Mouse (Mus musculus): ENCODE measurements around the gene Grhl1. TPM values are rescaled to one million over a fixed set of nuclear protein-coding genes. Genes with fewer than 3 reads are reported as not detected.
"Not testable (repeated sequence)": the region's sequence is repeated elsewhere in the genome, so short reads cannot be mapped to it uniquely, and the experiment has no call there.

The Grhl1 gene
- 5.7 and 7.5 TPM in 2 replicates for polyA plus RNA-seq (2015; fragmentation: Nextera tagmentation; extraction: Ambion mirVana)

DNA sequence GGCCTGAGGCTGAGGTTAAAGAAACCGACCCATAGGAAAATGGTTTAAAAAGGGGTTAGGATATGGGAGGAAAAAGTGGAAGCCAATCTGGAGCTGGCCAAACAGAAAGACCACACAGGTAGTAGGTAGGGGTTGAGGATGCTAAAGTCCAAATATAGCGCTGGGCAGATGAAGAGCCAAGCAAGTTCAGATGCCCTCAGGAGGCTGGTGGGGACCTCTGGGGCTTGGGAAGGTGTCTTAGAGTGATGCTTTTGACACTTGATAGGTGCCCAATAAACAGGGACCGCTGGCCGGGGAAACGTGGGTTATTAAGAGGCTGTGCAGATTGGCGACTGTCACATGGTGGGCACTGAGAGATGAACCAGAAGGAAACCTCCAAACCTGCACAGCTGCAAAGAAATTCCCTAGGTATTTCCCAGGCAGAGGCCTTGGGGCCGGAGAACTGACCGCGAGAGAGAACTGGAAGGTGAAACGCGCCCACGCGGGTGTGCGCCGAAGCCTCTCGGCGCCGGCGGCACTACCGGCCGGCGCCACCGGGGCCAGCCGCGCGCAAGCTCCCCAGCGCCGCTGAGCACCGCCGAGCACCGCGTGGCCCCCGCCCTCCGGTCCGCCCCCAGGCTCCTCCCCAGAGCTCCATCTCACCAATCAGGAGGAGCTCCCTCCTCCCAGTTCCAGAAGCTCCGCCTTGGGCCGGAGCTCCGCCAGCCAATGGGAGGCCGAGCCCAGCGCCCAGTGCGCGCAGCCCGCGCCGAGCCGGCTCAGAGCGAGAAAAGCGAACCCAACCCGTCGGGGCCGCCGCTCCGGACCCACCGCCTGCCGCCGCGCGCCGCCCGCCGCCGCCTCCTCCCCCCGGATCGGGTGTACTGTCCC is at the start of gene Grhl1:
Gene Grhl1, plus strand, starts transcription at position 761 of the 870 bp plus-strand sequence.
- ATAC-seq (ENCODE audit: insufficient read depth, low FRiP score, low read depth): peak; percentile 100
- Histone ChIP-seq H3K9me3 (no peaks in the 10 kb centered on the region), H3K27ac (peak within 1 kb of the TSS; percentile 11; the same call in 1 of the 2 replicates), H3K4me3 (replicated peaks) (peak within 1 kb of the TSS; percentile 55), H3K9ac (peak within 1 kb of the TSS; percentile 23; the same call in 1 of the 2 replicates), H3K36me3 (no peaks in the 10 kb centered on the region), H3K4me2 (peak within 1 kb of the TSS; percentile 94), H3K27me3 (replicated peaks) (peaks cover 7% of the 10 kb centered on the region; the same call in 1 of the 2 replicates), H3K4me1 (peaks cover 17% of the 10 kb centered on the region; the same call in 1 of the 2 replicates)
- 2% methylated on average over 58 of the region's 64 CpGs for WGBS

GRCm38 (mm10) chr12:24525065-24525464 is 47.0 kb upstream of the Grhl1 start:
- H3K4me3 ChIP-seq (replicated peaks); H3K9ac ChIP-seq; ATAC-seq (ENCODE audit: insufficient read depth, low FRiP score, low read depth); H3K4me1 ChIP-seq; H3K9me3 ChIP-seq; H3K36me3 ChIP-seq; H3K27ac ChIP-seq; H3K4me2 ChIP-seq; H3K27me3 ChIP-seq (replicated peaks): not testable (repeated sequence)
- WGBS: 84% methylated on average over 7 of the region's 7 CpGs

GRCm38 (mm10) chr12:24536390-24536789 is 35.7 kb upstream of the Grhl1 start:
- ATAC-seq (ENCODE audit: insufficient read depth, low FRiP score, low read depth): no peak
- Histone ChIP-seq H3K27ac (no peak overlapping the region), H3K4me2 (no peak overlapping the region), H3K4me1 (no peaks in the 10 kb centered on the region), H3K36me3 (no peaks in the 10 kb centered on the region), H3K27me3 (replicated peaks) (no peaks in the 10 kb centered on the region), H3K9ac (no peak overlapping the region), H3K4me3 (replicated peaks) (no peak overlapping the region), H3K9me3 (no peaks in the 10 kb centered on the region)
- WGBS: 52% methylated on average over 5 of the region's 5 CpGs

DNA sequence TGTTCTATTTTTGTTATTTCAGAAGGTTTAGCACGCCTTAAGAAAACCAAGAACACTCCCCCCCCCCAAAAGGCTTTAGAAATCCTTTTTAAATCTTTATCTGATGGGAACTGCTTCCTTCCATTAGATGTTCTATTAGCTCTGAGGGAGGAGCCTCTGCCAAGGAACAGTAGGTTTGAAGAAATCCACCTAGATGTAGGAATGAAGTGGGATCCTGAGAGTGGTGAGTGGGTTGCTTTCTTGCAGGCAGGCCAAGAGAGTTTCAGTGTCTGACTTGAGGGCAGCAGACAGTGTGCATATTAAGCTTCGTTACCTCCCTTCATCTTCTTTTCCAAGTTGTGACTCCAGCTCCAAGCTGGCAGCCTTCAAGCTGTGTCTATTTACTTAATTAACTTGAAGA is 34.9 kb upstream of the Grhl1 start:
- H3K27ac ChIP-seq: no peak overlapping the region
- no peaks in the 10 kb centered on the region for H3K9me3 ChIP-seq
- WGBS: 72% methylated on average over 2 of the region's 2 CpGs
- H3K27me3 ChIP-seq (replicated peaks): no peaks in the 10 kb centered on the region
- no peak overlapping the region for H3K4me3 ChIP-seq (replicated peaks)
- no peak overlapping the region for H3K9ac ChIP-seq
- no peaks in the 10 kb centered on the region for H3K4me1 ChIP-seq
- ATAC-seq (ENCODE audit: insufficient read depth, low FRiP score, low read depth): no peak
- no peak overlapping the region for H3K4me2 ChIP-seq
- H3K36me3 ChIP-seq: no peaks in the 10 kb centered on the region

GRCm38 (mm10) chr12:24537965-24538364 is 34.1 kb upstream of the Grhl1 start:
- Histone ChIP-seq H3K4me1 (no peaks in the 10 kb centered on the region), H3K27me3 (replicated peaks) (no peaks in the 10 kb centered on the region), H3K9ac (no peak overlapping the region), H3K27ac (no peak overlapping the region), H3K4me3 (replicated peaks) (no peak overlapping the region), H3K36me3 (no peaks in the 10 kb centered on the region), H3K4me2 (no peak overlapping the region), H3K9me3 (no peaks in the 10 kb centered on the region)
- no peak for ATAC-seq (ENCODE audit: insufficient read depth, low FRiP score, low read depth)
- 56% methylated on average over 4 of the region's 4 CpGs for WGBS

- no peak overlapping the region for H3K4me3 ChIP-seq (replicated peaks)
- no peaks in the 10 kb centered on the region for H3K27me3 ChIP-seq (replicated peaks)
- H3K36me3 ChIP-seq: 0 out of 2 replicates have a peak, but pooled peaks cover 4% of the 10 kb centered on the region
- H3K4me1 ChIP-seq: no peaks in the 10 kb centered on the region
- 80% methylated on average over 16 of the region's 16 CpGs for WGBS
- H3K27ac ChIP-seq: no peak overlapping the region
- no peaks in the 10 kb centered on the region for H3K9me3 ChIP-seq
- H3K4me2 ChIP-seq: no peak overlapping the region
- ATAC-seq (ENCODE audit: insufficient read depth, low FRiP score, low read depth): no peak
- H3K9ac ChIP-seq: no peak overlapping the region
These were observed 30.5 kb upstream of the Grhl1 start for GRCm38 (mm10) chr12:24541426-24542154.

GRCm38 (mm10) chr12:24547686-24548085 is 24.4 kb upstream of the Grhl1 start:
- no peaks in the 10 kb centered on the region for H3K27me3 ChIP-seq (replicated peaks)
- H3K27ac ChIP-seq: no peak overlapping the region
- WGBS: 75% methylated on average over 8 of the region's 8 CpGs
- H3K4me3 ChIP-seq (replicated peaks): no peak overlapping the region
- no peak overlapping the region for H3K9ac ChIP-seq
- H3K36me3 ChIP-seq: 0 out of 2 replicates have a peak, but pooled peaks cover 4% of the 10 kb centered on the region
- no peak overlapping the region for H3K4me2 ChIP-seq
- no peaks in the 10 kb centered on the region for H3K4me1 ChIP-seq
- ATAC-seq (ENCODE audit: insufficient read depth, low FRiP score, low read depth): no peak
- no peaks in the 10 kb centered on the region for H3K9me3 ChIP-seq

DNA sequence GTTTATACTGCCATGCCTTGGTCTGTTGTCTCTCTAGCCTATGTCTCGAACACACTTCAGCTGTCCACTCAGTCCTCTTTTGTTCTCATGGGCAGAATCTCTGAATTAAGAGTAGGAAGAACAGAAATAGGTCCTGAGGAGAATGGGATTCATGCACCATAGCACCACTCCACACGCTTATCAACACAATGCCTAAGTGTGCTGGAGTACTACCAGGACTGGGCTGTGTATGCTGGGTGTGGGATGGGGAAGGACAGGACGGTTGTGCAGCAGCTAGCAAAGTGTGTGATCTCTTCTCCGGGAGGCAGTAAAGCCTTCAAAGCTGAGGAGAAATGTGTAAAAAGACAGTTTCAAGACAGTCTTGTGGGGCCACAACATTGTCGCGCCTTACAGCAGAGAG is 23.2 kb upstream of the Grhl1 start:
- Histone ChIP-seq H3K36me3 (0 out of 2 replicates have a peak, but pooled peaks cover 4% of the 10 kb centered on the region), H3K4me3 (replicated peaks) (no peak overlapping the region), H3K4me2 (no peak overlapping the region), H3K27ac (no peak overlapping the region), H3K9ac (no peak overlapping the region), H3K27me3 (replicated peaks) (no peaks in the 10 kb centered on the region), H3K9me3 (no peaks in the 10 kb centered on the region), H3K4me1 (no peaks in the 10 kb centered on the region)
- no peak for ATAC-seq (ENCODE audit: insufficient read depth, low FRiP score, low read depth)
- 88% methylated on average over 6 of the region's 6 CpGs for WGBS

DNA sequence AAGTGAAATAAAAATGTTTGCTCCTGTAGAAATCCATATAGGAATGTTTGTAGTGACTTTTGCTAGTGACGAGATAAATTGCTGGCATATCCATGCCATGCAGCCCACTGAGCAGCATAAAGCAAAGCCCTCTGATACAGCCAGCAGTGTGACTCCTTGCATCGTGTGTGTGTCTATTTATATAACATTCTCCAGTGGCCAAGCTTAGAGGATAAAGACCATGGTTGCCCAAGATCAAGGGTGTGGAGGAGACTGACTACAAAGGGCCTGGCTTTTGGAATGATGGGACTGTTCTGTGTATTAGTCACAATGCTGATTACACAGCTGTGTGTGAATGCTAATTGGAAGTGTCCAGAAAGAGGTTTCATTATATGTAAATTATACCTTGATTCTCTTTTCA is 19.6 kb upstream of the Grhl1 start:
- no peaks in the 10 kb centered on the region for H3K36me3 ChIP-seq
- H3K9ac ChIP-seq: no peak overlapping the region
- no peaks in the 10 kb centered on the region for H3K9me3 ChIP-seq
- no peaks in the 10 kb centered on the region for H3K27me3 ChIP-seq (replicated peaks)
- H3K4me1 ChIP-seq: no peaks in the 10 kb centered on the region
- H3K4me3 ChIP-seq (replicated peaks): no peak overlapping the region
- H3K27ac ChIP-seq: no peak overlapping the region
- 74% methylated on average over 2 of the region's 2 CpGs for WGBS
- ATAC-seq (ENCODE audit: insufficient read depth, low FRiP score, low read depth): no peak
- no peak overlapping the region for H3K4me2 ChIP-seq

DNA sequence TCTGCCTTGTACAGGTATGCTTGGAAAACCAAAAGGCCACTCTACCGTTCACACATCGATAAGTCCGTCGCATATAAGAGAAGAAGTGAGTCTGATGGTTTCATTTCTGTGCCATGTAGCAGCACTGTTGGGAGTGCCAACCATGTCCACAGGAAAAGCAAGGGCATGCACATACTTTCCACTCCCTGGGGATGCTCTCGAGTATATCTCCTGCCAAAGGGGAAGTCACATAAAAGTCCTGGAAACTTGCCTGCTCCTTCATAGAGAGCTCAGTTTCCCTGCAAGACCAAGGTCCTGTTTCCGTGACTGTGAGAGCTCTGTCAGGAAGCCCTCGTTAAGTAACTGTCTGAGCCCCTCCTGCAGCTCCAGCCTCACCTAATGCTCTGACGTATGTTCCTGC is 16.1 kb upstream of the Grhl1 start:
- H3K27ac ChIP-seq: no peak overlapping the region
- no peaks in the 10 kb centered on the region for H3K4me1 ChIP-seq
- no peaks in the 10 kb centered on the region for H3K36me3 ChIP-seq
- no peak for ATAC-seq (ENCODE audit: insufficient read depth, low FRiP score, low read depth)
- H3K4me2 ChIP-seq: no peak overlapping the region
- no peak overlapping the region for H3K4me3 ChIP-seq (replicated peaks)
- H3K27me3 ChIP-seq (replicated peaks): no peaks in the 10 kb centered on the region
- WGBS: 78% methylated on average over 8 of the region's 8 CpGs
- H3K9me3 ChIP-seq: no peaks in the 10 kb centered on the region
- H3K9ac ChIP-seq: no peak overlapping the region

DNA sequence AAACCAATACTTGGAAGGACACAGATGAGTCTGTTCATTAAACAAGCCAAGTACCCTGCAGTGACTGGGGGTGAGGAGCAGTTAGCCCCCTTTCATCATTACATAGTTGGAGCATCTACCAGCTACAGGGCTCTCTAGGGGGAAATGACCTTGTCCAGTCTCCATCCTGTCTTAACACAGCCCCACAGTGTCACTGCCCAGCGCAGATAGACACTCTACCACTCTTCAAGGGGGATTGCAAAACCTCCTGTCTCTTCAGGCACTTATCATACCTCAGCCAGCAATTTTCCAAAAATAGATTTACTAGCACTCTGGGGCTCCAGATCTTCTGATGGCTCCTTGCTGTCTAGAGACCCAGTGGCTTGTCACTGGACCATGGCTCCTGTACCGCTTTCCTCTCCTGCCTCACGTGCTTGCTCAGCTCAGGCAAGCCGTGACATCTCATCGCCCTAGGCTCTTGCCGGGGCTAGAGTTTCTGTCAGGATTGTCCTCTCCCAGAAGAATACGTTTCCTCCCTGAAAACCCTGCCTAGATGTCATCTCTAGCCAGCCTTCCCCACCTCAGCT is 8.6 kb upstream of the Grhl1 start:
- H3K4me2 ChIP-seq: no peak overlapping the region
- H3K36me3 ChIP-seq: no peaks in the 10 kb centered on the region
- no peaks in the 10 kb centered on the region for H3K27me3 ChIP-seq (replicated peaks)
- no peak overlapping the region for H3K4me3 ChIP-seq (replicated peaks)
- H3K27ac ChIP-seq: no peak overlapping the region
- no peaks in the 10 kb centered on the region for H3K9me3 ChIP-seq
- WGBS: 83% methylated on average over 7 of the region's 7 CpGs
- no peak for ATAC-seq (ENCODE audit: insufficient read depth, low FRiP score, low read depth)
- H3K9ac ChIP-seq: no peak overlapping the region
- H3K4me1 ChIP-seq: no peaks in the 10 kb centered on the region

GRCm38 (mm10) chr12:24565311-24565710 is 6.8 kb upstream of the Grhl1 start:
- Histone ChIP-seq H3K27me3 (replicated peaks) (0 out of 2 replicates have a peak, but pooled peaks cover under 1% of the 10 kb centered on the region), H3K9me3 (no peaks in the 10 kb centered on the region), H3K27ac (no peak overlapping the region), H3K9ac (no peak overlapping the region), H3K4me1 (no peaks in the 10 kb centered on the region), H3K4me2 (no peak overlapping the region), H3K4me3 (replicated peaks) (no peak overlapping the region), H3K36me3 (no peaks in the 10 kb centered on the region)
- WGBS: 71% methylated on average over 6 of the region's 6 CpGs
- ATAC-seq (ENCODE audit: insufficient read depth, low FRiP score, low read depth): no peak

Data from stomach, embryonic 15.5 days (tissue).